Mouse (Mus musculus) C2C12 (cell line): ENCODE measurements around the gene Scarb1.

Experiments used
- CTCF ChIP-seq: IDR thresholded peaks from one replicate; pipeline ENCODE4 v1.5.1; 2011; ENCODE audit not compliant: control insufficient read depth, insufficient read depth, insufficient read length
- MAX ChIP-seq: IDR thresholded peaks from one replicate; pipeline ENCODE4 v1.6.1; 2011; ENCODE audit warnings: mild to moderate bottlenecking, control low read depth
- MYOG ChIP-seq: IDR thresholded peaks from one replicate; pipeline ENCODE4 v1.6.1; 2011; ENCODE audit not compliant: control insufficient read depth, insufficient read length; ENCODE audit errors: extremely low read depth

DNA sequence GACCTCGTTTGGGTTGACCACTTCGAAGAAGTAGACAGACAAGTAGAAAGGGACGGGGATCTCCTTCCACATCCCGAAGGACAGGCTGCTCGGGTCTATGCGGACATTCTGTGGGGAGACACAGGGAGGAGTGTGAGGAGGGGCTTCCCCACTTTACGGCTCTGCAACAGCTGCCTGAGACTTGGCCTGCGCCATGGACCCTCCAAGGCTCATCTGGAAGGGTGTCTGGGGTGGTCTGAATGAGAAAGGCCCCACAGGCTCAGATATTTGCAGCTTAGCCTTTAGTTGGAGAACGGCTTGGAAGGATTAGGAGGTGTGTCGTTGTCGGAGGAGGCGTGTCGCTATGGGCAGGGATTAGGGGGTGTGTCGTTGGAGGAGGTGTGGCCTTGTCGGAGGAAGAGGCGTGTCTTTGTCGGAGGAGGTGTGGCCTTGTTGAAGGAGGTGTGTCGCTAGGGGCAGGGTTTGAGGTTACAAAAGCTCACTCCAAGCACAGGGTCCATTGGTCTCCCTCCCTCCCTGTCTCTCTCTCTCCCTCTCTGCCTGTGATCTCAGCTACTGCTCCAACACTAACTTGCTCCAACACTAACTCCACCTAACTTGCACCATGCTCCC lies 36.5 kb downstream of the Scarb1 start:
- no peak for TF ChIP-seq CTCF
- no peak for TF ChIP-seq MYOG
- no peak for TF ChIP-seq MAX
